Mouse (Mus musculus) neural tube, embryonic 12.5 days (tissue): ENCODE results near the gene Inava. TPM values are rescaled to one million over a fixed set of nuclear protein-coding genes. Genes with fewer than 3 reads are reported as not detected.

Experiments
- ATAC-seq: fragments of 200-750 bp; cut with Nextera tagmentation; 2 replicates; pipeline ENCODE4 v1.8.0; 2017; ENCODE audit warnings: low read depth, mild to moderate bottlenecking, moderate TSS enrichment, moderate library complexity; ENCODE audit not compliant: low FRiP score
- H3K27ac ChIP-seq: fragments of 300-500 bp; sonication (generic); 2 replicates; pipeline ENCODE4 v1.5.1; 2016
- H3K27me3 ChIP-seq: fragments of 300-500 bp; sonication (generic); replicated peaks from 2 replicates; pipeline ENCODE4 v1.6.1; 2016; ENCODE audit warnings: mild to moderate bottlenecking
- H3K36me3 ChIP-seq: fragments of 300-500 bp; sonication (generic); 2 replicates; pipeline ENCODE4 v1.6.1; 2016; ENCODE audit warnings: mild to moderate bottlenecking
- H3K4me1 ChIP-seq: fragments of 300-500 bp; sonication (generic); 2 replicates; pipeline ENCODE4 v1.6.1; 2016
- H3K4me2 ChIP-seq: fragments of 300-500 bp; sonication (generic); replicated peaks from 2 replicates; pipeline ENCODE4 v1.6.1; 2016; ENCODE audit warnings: mild to moderate bottlenecking
- H3K4me3 ChIP-seq: fragments of 300-500 bp; sonication (generic); 2 replicates; pipeline ENCODE4 v1.5.1; 2016
- H3K9ac ChIP-seq: fragments of 300-500 bp; sonication (generic); 2 replicates; pipeline ENCODE4 v1.6.1; 2016; ENCODE audit warnings: mild to moderate bottlenecking
- H3K9me3 ChIP-seq: fragments of 300-500 bp; sonication (generic); 2 replicates; pipeline ENCODE4 v1.6.1; 2016; ENCODE audit warnings: mild to moderate bottlenecking
- WGBS: fragments of 180-500 bp; shearing (Covaris S2); methylation state at CpG from one replicate; pipeline ENCODE4 v1.1.7; 2016; 5-methylcytosine and 5-hydroxymethylcytosine counted together
- polyA plus RNA-seq: library from polyadenylated mRNA; unstranded; fragments of >200 nt; fragmentation: Nextera tagmentation; extraction: Ambion mirVana; gene quantifications from 2 replicates; pipeline ENCODE4 v1.2.1, GENCODE M21; 2016

The Inava gene
- polyA plus RNA-seq, 1 experiment from 2014 or later = 10.3 TPM

DNA sequence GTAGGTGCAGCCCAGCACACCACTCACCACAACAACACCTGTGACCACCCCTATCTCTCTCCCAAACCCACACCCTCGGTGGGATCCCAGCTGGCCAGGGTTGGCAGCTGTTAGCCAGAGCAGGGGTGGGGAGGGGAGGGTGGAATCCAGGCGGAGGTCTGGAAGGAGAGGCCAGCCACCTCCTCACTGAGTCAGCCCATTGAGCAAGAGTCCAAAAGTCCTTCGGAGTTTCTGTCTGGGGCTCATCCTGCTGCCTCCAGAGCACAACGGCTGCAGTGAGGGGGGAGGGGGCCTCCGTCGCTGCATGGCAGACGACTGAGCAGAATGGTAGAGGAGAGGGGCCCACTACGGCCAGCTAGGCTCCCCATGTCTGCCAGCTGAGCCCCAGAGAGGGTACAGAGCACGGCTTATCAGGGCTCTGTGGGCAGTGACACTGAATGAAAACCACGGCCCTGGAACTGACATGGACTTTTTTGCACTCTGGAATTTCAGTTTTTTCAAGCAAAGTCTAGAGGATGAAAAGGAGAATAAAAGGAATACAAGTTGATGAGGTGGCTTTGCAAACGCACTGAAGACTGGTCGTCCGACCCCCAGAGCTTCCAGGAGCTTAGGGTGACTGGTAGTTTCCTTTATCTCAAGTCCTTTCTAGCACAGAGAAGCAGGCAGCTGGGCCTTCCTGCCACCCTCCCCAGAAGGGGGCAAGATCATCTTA lies 5.6 kb downstream of the Inava start:
- Histone ChIP-seq H3K4me3 (no peak overlapping the region), H3K9ac (0 out of 2 replicates have a peak overlapping the region, but pooled peaks have one; percentile 2), H3K4me2 (peak overlapping the region; percentile 78), H3K4me1 (peaks cover 62% of the 10 kb centered on the region), H3K27ac (no peak overlapping the region), H3K9me3 (no peaks in the 10 kb centered on the region), H3K36me3 (peaks cover 34% of the 10 kb centered on the region), H3K27me3 (no peaks in the 10 kb centered on the region)
- WGBS = 7% methylated on average over 13 of the region's 13 CpGs
- ATAC-seq = peak; percentile 34

DNA sequence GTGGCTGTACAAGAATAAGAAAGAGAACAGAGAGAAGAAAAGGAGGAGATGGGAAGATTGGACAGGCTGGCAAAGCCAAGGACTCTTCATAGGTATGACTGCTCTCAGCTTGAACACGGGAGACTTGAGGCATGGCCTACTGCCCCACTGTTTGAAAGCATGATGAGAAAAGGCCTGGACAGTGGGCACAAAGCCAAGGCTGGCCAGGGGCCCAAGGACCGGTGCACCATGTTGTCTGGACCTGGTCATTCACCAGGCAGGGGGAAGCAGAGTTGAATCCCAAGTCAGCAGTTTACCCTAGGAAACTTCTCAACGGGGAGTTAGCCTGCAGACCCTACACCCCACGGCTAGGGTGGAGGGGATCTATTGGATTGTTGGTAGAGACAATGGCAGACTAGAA lies 6.2 kb downstream of the Inava start:
- WGBS = 67% methylated on average over 4 of the region's 4 CpGs
- no peak overlapping the region for H3K27ac ChIP-seq
- peaks cover 58% of the 10 kb centered on the region for H3K4me1 ChIP-seq
- 0 out of 2 replicates have a peak, but pooled peaks have one; percentile 1 for ATAC-seq
- H3K4me2 ChIP-seq = peak overlapping the region; percentile 78
- H3K27me3 ChIP-seq = no peaks in the 10 kb centered on the region
- H3K36me3 ChIP-seq = peaks cover 34% of the 10 kb centered on the region
- H3K4me3 ChIP-seq = no peak overlapping the region
- H3K9me3 ChIP-seq = no peaks in the 10 kb centered on the region
- no peak overlapping the region for H3K9ac ChIP-seq

DNA sequence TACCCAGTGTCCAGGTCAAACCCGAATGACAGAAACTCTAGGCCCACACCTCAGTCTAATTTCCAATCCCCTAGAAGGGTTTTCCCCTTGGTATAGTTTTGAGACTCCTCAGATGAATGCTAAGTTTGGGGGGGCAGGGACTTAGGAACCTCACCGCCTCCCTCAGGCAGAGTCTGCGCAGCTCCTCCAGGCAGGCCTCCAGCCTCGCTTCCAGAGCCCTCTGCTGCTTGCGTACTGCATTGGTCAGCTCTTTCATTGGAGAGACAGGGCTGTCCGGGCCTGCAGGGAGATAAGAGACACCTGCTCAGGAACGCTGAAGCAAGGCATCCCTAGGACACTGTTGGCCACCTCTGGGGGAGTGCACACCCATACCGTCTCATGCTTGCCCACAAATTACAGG lies 7.4 kb downstream of the Inava start:
- H3K4me3 ChIP-seq = no peak overlapping the region
- H3K4me1 ChIP-seq = peaks cover 47% of the 10 kb centered on the region
- H3K27me3 ChIP-seq = no peaks in the 10 kb centered on the region
- ATAC-seq = no peak
- no peak overlapping the region for H3K27ac ChIP-seq
- WGBS = 94% methylated on average over 8 of the region's 8 CpGs
- no peaks in the 10 kb centered on the region for H3K9me3 ChIP-seq
- H3K36me3 ChIP-seq = peaks cover 34% of the 10 kb centered on the region
- H3K4me2 ChIP-seq = no peak overlapping the region
- H3K9ac ChIP-seq = no peak overlapping the region

DNA sequence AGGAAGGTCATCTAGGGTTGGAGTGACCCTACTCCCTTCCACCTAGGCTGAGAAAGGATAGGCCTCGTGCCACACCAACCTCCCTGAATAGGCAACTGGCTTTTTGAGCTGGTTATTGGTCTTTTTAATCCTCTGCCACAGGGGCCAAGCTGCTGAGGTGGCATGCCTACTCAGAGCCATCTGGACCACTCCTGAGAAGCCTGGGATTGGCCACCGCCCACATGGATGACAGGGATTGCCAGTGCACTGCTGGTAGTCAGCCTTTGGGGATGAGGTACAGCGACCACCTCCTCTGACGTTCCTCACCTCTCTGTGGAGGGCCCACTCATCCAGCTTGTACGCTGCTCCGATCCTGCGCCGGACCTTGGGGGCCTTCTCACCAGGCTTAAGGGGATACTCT lies 8.2 kb downstream of the Inava start:
- Histone ChIP-seq H3K4me3 (no peak overlapping the region), H3K27ac (no peak overlapping the region), H3K36me3 (peaks cover 35% of the 10 kb centered on the region), H3K4me1 (peaks cover 39% of the 10 kb centered on the region), H3K9ac (no peak overlapping the region), H3K27me3 (no peaks in the 10 kb centered on the region), H3K9me3 (no peaks in the 10 kb centered on the region), H3K4me2 (no peak overlapping the region)
- no peak for ATAC-seq
- 92% methylated on average over 8 of the region's 8 CpGs for WGBS

DNA sequence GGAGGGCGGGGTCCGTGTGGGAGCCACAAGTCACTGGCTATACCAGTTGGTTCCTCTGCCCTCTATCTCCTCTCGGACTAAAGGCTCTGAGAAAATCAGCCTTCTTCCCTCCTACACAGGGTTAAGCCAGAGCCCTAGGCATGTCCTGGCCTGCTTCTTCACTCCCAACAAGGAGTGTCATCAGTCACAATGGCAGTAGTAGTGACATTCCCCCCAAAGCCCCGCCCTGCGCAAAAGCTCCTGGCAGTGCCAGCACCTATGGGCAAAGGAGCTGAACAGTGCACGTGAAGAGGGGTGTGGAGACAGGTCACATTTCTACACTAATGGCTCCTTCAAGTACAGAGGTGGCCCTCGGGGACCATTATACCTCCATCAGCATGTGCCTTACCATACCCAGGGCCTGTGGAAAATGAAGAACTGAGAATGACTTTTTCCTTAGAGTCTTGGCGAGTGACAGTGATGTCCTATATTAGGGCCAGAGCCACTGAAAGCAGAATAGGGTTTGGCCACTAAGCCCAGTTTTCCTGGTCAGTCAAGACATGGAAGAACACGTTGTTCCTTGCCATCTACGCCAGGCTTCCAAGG lies 10.2 kb downstream of the Inava start:
- no peak for ATAC-seq
- 89% methylated on average over 10 of the region's 10 CpGs for WGBS
- peaks cover 53% of the 10 kb centered on the region for H3K36me3 ChIP-seq

DNA sequence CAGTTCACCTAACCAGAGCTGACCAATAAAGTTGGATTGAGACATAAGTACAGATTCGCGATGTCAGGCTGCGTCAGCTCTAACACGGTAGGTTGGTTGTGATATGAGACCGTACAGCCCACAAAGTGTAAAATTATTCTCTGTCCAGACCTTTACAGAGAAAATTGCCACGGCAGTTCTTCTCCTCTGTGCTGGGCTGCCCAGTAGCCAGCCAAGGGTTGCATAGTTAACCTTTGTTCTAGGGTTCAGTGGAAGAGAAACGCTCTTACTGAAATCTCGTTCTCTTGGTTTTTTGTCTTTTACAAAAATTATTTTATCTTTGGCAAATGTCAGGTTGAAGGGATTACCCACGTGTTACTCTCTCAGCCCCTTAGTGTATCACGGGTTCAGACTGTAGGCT lies 11.7 kb downstream of the Inava start:
- WGBS = 90% methylated on average over 10 of the region's 10 CpGs
- Histone ChIP-seq H3K4me1 (peaks cover 5% of the 10 kb centered on the region; the same call in 1 of the 2 replicates), H3K9me3 (no peaks in the 10 kb centered on the region), H3K4me2 (no peak overlapping the region), H3K27me3 (no peaks in the 10 kb centered on the region), H3K36me3 (peaks cover 68% of the 10 kb centered on the region), H3K27ac (no peak overlapping the region), H3K9ac (no peak overlapping the region), H3K4me3 (no peak overlapping the region)
- no peak for ATAC-seq

More for the DNA sequence above, 10.2 kb downstream of the Inava start:
- no peak overlapping the region for H3K9ac ChIP-seq
- H3K27me3 ChIP-seq = no peaks in the 10 kb centered on the region
- no peak overlapping the region for H3K27ac ChIP-seq
- H3K4me3 ChIP-seq = no peak overlapping the region
- H3K9me3 ChIP-seq = no peaks in the 10 kb centered on the region
- H3K4me2 ChIP-seq = no peak overlapping the region
- H3K4me1 ChIP-seq = peaks cover 19% of the 10 kb centered on the region

DNA sequence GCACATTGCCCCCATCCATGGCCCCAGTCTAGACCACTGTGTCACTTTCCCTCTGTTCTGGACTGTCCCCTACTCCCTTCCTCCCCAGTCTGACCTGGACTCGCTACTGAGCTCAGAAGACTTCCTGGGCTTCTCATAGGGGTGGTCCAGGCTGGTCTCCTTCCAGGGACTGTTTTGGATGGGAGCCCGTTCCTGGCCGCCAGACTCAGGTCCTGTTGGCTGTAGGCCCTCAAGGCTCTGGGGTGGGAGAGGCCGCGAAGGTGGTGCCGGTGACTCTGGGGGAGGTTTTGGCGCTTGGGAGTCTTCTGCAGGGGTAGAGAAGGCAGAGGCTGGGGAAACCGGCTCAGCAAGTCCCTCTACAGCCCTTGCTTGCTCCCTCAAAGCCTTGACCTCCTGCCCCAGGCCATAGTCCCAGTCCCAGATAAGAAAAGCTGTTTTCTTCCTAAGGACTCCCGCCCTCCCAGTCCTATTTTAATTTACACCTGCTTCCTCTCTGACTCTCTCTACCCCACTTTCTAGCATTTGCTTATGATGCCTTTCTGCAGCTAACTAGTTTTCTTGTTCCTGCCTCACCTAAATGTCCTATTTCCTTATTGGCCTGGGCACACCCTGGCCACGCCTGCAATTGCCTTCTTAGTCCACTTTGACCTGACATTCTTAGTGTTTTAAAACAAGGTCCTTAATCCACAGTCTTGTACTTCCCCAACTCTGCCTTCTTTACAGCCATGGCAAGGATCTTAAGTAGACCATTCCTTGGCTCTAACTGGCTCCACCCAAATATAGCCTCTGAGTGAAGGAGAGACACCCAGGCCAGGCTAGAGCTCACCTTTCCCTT lies 13.8 kb downstream of the Inava start:
- H3K4me2 ChIP-seq = no peak overlapping the region
- no peak overlapping the region for H3K27ac ChIP-seq
- WGBS = 88% methylated on average over 10 of the region's 10 CpGs
- H3K4me1 ChIP-seq = peaks cover 2% of the 10 kb centered on the region; the same call in 1 of the 2 replicates
- ATAC-seq = no peak
- no peaks in the 10 kb centered on the region for H3K9me3 ChIP-seq
- no peaks in the 10 kb centered on the region for H3K27me3 ChIP-seq
- no peak overlapping the region for H3K4me3 ChIP-seq
- no peak overlapping the region for H3K9ac ChIP-seq
- peaks cover 68% of the 10 kb centered on the region for H3K36me3 ChIP-seq

DNA sequence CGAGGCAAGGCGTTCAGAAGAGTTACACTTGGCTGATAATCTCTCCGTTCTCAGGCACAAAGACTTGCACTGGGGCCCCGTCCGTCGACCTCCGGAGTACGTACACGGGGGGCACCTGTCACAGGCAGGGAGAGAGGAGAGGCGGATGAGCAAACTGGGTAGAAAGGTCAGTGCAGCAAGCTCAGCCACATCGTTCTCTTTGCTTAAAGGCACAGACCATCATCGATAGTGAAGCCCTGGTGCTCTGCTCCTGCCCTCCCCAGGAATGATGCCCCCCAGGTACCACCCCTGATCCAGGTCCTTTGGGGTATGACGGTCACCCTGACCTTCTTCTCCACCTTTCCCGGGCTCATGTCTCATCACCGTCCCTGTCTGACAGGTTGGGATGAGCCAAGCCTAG lies 19.8 kb downstream of the Inava start:
- no peak overlapping the region for H3K27ac ChIP-seq
- H3K36me3 ChIP-seq = peaks cover 40% of the 10 kb centered on the region
- no peaks in the 10 kb centered on the region for H3K4me1 ChIP-seq
- no peak overlapping the region for H3K4me3 ChIP-seq
- no peaks in the 10 kb centered on the region for H3K9me3 ChIP-seq
- 85% methylated on average over 15 of the region's 15 CpGs for WGBS
- H3K27me3 ChIP-seq = no peaks in the 10 kb centered on the region
- no peak overlapping the region for H3K9ac ChIP-seq
- no peak for ATAC-seq
- no peak overlapping the region for H3K4me2 ChIP-seq

DNA sequence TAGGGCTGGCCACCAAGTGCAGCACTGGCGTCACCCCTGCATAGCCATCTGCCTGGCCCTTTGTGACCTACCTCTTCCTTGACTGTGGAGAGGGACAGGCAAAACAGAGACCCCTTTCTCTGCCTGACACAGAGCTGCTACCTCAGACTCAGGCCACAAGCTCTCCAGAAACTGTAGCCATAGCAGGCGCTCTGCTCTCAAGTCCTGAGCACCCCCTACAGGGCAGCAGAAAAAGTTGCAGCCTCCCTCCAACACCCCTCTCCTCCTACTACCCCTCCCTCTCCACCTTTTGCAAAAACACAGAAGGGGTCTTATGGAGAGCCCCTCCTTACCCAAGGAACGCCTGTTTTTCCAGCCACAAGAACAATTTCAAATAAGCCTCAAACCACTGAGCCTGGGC lies 21.3 kb downstream of the Inava start, which contains the start of gene Mroh3:
Gene Mroh3, minus strand, starts transcription at position 26 of the 400 bp plus-strand sequence.
- 44% methylated on average over 3 of the region's 3 CpGs for WGBS
- Histone ChIP-seq H3K4me3 (no peak within 1 kb of the TSS), H3K4me2 (no peak within 1 kb of the TSS), H3K36me3 (peaks cover 26% of the 10 kb centered on the region), H3K9ac (no peak within 1 kb of the TSS), H3K9me3 (no peaks in the 10 kb centered on the region), H3K27ac (no peak within 1 kb of the TSS), H3K4me1 (no peaks in the 10 kb centered on the region), H3K27me3 (no peaks in the 10 kb centered on the region)
- no peak for ATAC-seq

DNA sequence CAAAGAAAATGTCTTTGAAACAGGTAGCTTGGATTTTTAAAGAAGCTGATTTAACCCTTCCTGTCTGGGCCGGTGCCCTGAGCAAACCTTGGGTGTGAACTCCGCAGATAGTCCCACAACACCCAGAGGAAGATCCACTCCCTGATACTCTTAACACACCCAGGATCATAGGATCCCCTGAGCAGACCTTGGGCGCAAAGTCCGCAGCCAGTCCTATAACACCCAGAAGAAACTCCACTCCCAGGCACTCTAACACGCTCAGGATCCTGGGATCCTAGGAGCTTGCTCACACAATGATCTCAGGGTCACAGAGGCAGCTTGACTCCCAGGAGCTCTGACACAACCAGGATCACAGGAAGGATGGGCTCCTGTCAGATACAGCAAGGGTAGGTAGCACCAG lies 44.0 kb downstream of the Inava start:
- 92% methylated on average over 5 of the region's 5 CpGs for WGBS
- no peak overlapping the region for H3K27ac ChIP-seq

DNA sequence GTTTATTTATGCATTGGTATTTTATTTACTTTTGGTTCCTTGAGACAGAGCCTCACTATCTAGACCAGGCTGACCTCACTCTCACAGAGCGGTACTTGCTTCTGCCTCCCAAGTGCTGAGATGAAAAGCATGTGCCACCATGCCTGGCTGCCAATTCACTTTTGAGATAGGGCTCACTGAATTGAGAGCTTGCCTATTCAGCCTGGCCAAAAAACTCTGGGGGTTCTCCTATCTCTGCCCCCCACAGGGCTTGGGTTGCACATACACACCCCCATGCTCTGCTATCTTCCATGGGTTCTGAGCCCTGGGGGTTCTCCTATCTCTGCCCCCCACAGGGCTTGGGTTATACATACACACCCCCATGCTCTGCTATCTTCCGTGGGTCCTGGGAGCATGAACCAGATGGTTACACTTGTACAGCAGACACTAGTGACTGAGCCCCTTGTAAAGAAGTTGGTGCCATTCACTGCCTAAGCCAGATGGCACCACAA lies 54.5 kb downstream of the Inava start:
- no peak for ATAC-seq
- Histone ChIP-seq H3K4me3 (no peak overlapping the region), H3K36me3 (peaks cover 25% of the 10 kb centered on the region), H3K27ac (no peak overlapping the region), H3K4me1 (peaks cover 2% of the 10 kb centered on the region; the same call in 1 of the 2 replicates), H3K9me3 (no peaks in the 10 kb centered on the region), H3K4me2 (no peak overlapping the region), H3K9ac (no peak overlapping the region), H3K27me3 (no peaks in the 10 kb centered on the region)
- 74% methylated on average over 2 of the region's 2 CpGs for WGBS

More for the DNA sequence above, 44.0 kb downstream of the Inava start:
- no peak overlapping the region for H3K4me2 ChIP-seq
- H3K4me3 ChIP-seq = no peak overlapping the region
- no peaks in the 10 kb centered on the region for H3K4me1 ChIP-seq
- H3K9ac ChIP-seq = no peak overlapping the region
- no peaks in the 10 kb centered on the region for H3K36me3 ChIP-seq
- no peak for ATAC-seq
- H3K27me3 ChIP-seq = no peaks in the 10 kb centered on the region
- H3K9me3 ChIP-seq = no peaks in the 10 kb centered on the region

DNA sequence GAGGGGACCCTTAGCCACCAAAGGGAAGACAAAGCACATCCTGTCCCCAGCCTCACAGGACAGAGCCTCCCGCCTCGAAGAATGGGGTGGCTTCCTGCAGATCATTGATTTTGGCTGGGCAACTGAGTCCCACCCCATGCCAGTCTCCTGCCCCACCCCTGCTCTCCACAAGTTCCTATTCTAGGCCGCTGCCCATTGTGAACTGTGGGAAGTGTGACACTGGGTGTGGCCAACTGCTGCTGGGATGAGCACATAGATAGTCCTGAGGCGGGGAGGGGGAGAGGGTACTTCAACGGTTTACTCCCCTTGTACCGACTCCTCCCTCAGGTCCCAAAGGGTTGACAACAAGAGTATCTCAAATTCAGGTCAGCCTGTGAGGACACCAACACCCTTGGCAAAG lies 55.3 kb downstream of the Inava start:
- H3K9me3 ChIP-seq = no peaks in the 10 kb centered on the region
- H3K9ac ChIP-seq = no peak overlapping the region
- WGBS = 50% methylated on average over 6 of the region's 6 CpGs
- peaks cover 33% of the 10 kb centered on the region for H3K36me3 ChIP-seq
- H3K4me3 ChIP-seq = no peak overlapping the region
- H3K27me3 ChIP-seq = no peaks in the 10 kb centered on the region
- no peak overlapping the region for H3K27ac ChIP-seq
- H3K4me1 ChIP-seq = peaks cover 11% of the 10 kb centered on the region
- no peak for ATAC-seq
- H3K4me2 ChIP-seq = no peak overlapping the region
